Mouse (Mus musculus) neural tube, embryonic 13.5 days (tissue): ENCODE data around the gene Ubxn11. TPM values are rescaled to one million over a fixed set of nuclear protein-coding genes. Genes with fewer than 3 reads are reported as not detected.
A peak's percentile ranks its signal among the peaks of the same experiment; 100 is the strongest.

ENCODE experiments used
- ATAC-seq: fragments of 200-750 bp; cut with Nextera tagmentation; 2 replicates; pipeline ENCODE4 v1.8.0; 2017; ENCODE audit warnings: low read depth, mild to moderate bottlenecking, moderate TSS enrichment, moderate library complexity
- H3K27ac ChIP-seq: fragments of 300-500 bp; sonication (generic); replicated peaks from 2 replicates; pipeline ENCODE4 v1.5.1; 2015; ENCODE audit warnings: moderate library complexity, mild to moderate bottlenecking, inconsistent platforms
- H3K27me3 ChIP-seq: fragments of 300-500 bp; sonication (generic); 2 replicates; pipeline ENCODE4 v1.6.1; 2015; ENCODE audit warnings: mild to moderate bottlenecking, inconsistent platforms
- H3K36me3 ChIP-seq: fragments of 300-500 bp; sonication (generic); 2 replicates; pipeline ENCODE4 v1.6.1; 2015; ENCODE audit warnings: mild to moderate bottlenecking, inconsistent platforms
- H3K4me1 ChIP-seq: fragments of 300-500 bp; sonication (generic); replicated peaks from 2 replicates; pipeline ENCODE4 v1.6.1; 2015; ENCODE audit warnings: inconsistent platforms
- H3K4me2 ChIP-seq: fragments of 300-500 bp; sonication (generic); 2 replicates; pipeline ENCODE4 v1.6.1; 2015; ENCODE audit warnings: inconsistent platforms, mild to moderate bottlenecking, moderate library complexity
- H3K4me3 ChIP-seq: fragments of 300-500 bp; sonication (generic); 2 replicates; pipeline ENCODE4 v1.5.1; 2015; ENCODE audit warnings: mild to moderate bottlenecking, inconsistent platforms
- H3K9ac ChIP-seq: fragments of 300-500 bp; sonication (generic); 2 replicates; pipeline ENCODE4 v1.6.1; 2015; ENCODE audit warnings: moderate library complexity, mild to moderate bottlenecking, inconsistent platforms
- H3K9me3 ChIP-seq: fragments of 300-500 bp; sonication (generic); 2 replicates; pipeline ENCODE4 v1.6.1; 2016; ENCODE audit warnings: inconsistent platforms
- WGBS: fragments of 180-500 bp; shearing (Covaris S2); methylation state at CpG from one replicate; pipeline ENCODE4 v1.1.7; 2015; 5-methylcytosine and 5-hydroxymethylcytosine counted together
- polyA plus RNA-seq: library from polyadenylated mRNA; unstranded; fragments of >200 nt; fragmentation: Nextera tagmentation; extraction: Ambion mirVana; gene quantifications from 2 replicates; pipeline ENCODE4 v1.2.1, GENCODE M21; 2015

Gene Ubxn11
- polyA plus RNA-seq: 10.3 and 10.4 TPM in 2 replicates

- WGBS: 17% methylated on average over 34 of the region's 34 CpGs
- no peak within 1 kb of the TSS for H3K27ac ChIP-seq
- H3K4me2 ChIP-seq: peak within 1 kb of the TSS; percentile 78
These were observed at the start of gene Ubxn11 for GRCm38 (mm10) chr4:134101979-134102741. Gene Ubxn11, plus strand, starts transcription at chr4:134102570.

GRCm38 (mm10) chr4:134053538-134053937 lies 48.8 kb upstream of the Ubxn11 start, which contains the start of gene Zfp683:
Gene Zfp683, plus strand, starts transcription at chr4:134053838.
- Histone ChIP-seq H3K4me3 (no peak within 1 kb of the TSS), H3K4me2 (no peak within 1 kb of the TSS), H3K9me3 (no peaks in the 10 kb centered on the region), H3K4me1 (0 out of 2 replicates have a peak, but pooled peaks cover 7% of the 10 kb centered on the region), H3K9ac (no peak within 1 kb of the TSS), H3K27ac (no peak within 1 kb of the TSS), H3K27me3 (no peaks in the 10 kb centered on the region), H3K36me3 (no peaks in the 10 kb centered on the region)
- WGBS: 95% methylated on average over 3 of the region's 3 CpGs
- no peak for ATAC-seq

More at GRCm38 (mm10) chr4:134101979-134102741, at the start of gene Ubxn11:
- ATAC-seq: peak; percentile 97
- peaks cover 8% of the 10 kb centered on the region for H3K4me1 ChIP-seq
- H3K9ac ChIP-seq: peak within 1 kb of the TSS; percentile 73
- H3K36me3 ChIP-seq: no peaks in the 10 kb centered on the region
- no peaks in the 10 kb centered on the region for H3K27me3 ChIP-seq
- no peaks in the 10 kb centered on the region for H3K9me3 ChIP-seq
- peak within 1 kb of the TSS; percentile 76 for H3K4me3 ChIP-seq

- H3K27ac ChIP-seq: no peak overlapping the region
- WGBS: 37% methylated on average over 14 of the region's 14 CpGs
- H3K4me2 ChIP-seq: peak overlapping the region; percentile 26
- no peak overlapping the region for H3K9ac ChIP-seq
- H3K4me3 ChIP-seq: no peak overlapping the region
- no peaks in the 10 kb centered on the region for H3K4me1 ChIP-seq
- no peak for ATAC-seq
- no peaks in the 10 kb centered on the region for H3K9me3 ChIP-seq
- no peaks in the 10 kb centered on the region for H3K36me3 ChIP-seq
- peaks cover 12% of the 10 kb centered on the region; the same call in 1 of the 2 replicates for H3K27me3 ChIP-seq
These were observed 44.1 kb upstream of the Ubxn11 start for GRCm38 (mm10) chr4:134058166-134058715.

- Histone ChIP-seq H3K4me2 (no peak overlapping the region), H3K4me1 (no peaks in the 10 kb centered on the region), H3K9ac (no peak overlapping the region), H3K4me3 (no peak overlapping the region), H3K27me3 (peaks cover 12% of the 10 kb centered on the region; the same call in 1 of the 2 replicates), H3K9me3 (no peaks in the 10 kb centered on the region), H3K36me3 (no peaks in the 10 kb centered on the region), H3K27ac (no peak overlapping the region)
- ATAC-seq: no peak
- WGBS: 87% methylated on average over 6 of the region's 6 CpGs
These were observed 43.5 kb upstream of the Ubxn11 start for GRCm38 (mm10) chr4:134058908-134059307.

- ATAC-seq: no peak
- H3K4me1 ChIP-seq: no peaks in the 10 kb centered on the region
- H3K36me3 ChIP-seq: no peaks in the 10 kb centered on the region
- H3K27ac ChIP-seq: no peak within 1 kb of the TSS
- H3K4me3 ChIP-seq: no peak within 1 kb of the TSS
- no peak within 1 kb of the TSS for H3K9ac ChIP-seq
- 42% methylated on average over 28 of the region's 28 CpGs for WGBS
- H3K9me3 ChIP-seq: no peaks in the 10 kb centered on the region
- no peak within 1 kb of the TSS for H3K4me2 ChIP-seq
- H3K27me3 ChIP-seq: peaks cover 19% of the 10 kb centered on the region
These were observed 42.1 kb upstream of the Ubxn11 start, which contains the start of gene Crybg2 for GRCm38 (mm10) chr4:134060135-134060865. Gene Crybg2, plus strand, starts transcription at chr4:134060815.

- H3K36me3 ChIP-seq: no peaks in the 10 kb centered on the region
- no peaks in the 10 kb centered on the region for H3K9me3 ChIP-seq
- 62% methylated on average over 18 of the region's 18 CpGs for WGBS
- ATAC-seq: no peak
- peaks cover 28% of the 10 kb centered on the region for H3K27me3 ChIP-seq
- no peak overlapping the region for H3K27ac ChIP-seq
- H3K4me3 ChIP-seq: no peak overlapping the region
- no peak overlapping the region for H3K4me2 ChIP-seq
- H3K4me1 ChIP-seq: no peaks in the 10 kb centered on the region
- H3K9ac ChIP-seq: no peak overlapping the region
These were observed 41.1 kb upstream of the Ubxn11 start for GRCm38 (mm10) chr4:134061166-134061830.

- no peaks in the 10 kb centered on the region for H3K9me3 ChIP-seq
- H3K27ac ChIP-seq: no peak overlapping the region
- no peak overlapping the region for H3K4me2 ChIP-seq
- WGBS: 54% methylated on average over 8 of the region's 8 CpGs
- H3K36me3 ChIP-seq: no peaks in the 10 kb centered on the region
- no peak for ATAC-seq
- H3K4me1 ChIP-seq: no peaks in the 10 kb centered on the region
- H3K4me3 ChIP-seq: no peak overlapping the region
- no peak overlapping the region for H3K9ac ChIP-seq
- peaks cover 31% of the 10 kb centered on the region for H3K27me3 ChIP-seq
These were observed 40.4 kb upstream of the Ubxn11 start for GRCm38 (mm10) chr4:134061944-134062446.

- no peak overlapping the region for H3K9ac ChIP-seq
- no peak overlapping the region for H3K4me3 ChIP-seq
- ATAC-seq: no peak
- H3K27me3 ChIP-seq: peaks cover 31% of the 10 kb centered on the region
- WGBS: 63% methylated on average over 8 of the region's 8 CpGs
- no peaks in the 10 kb centered on the region for H3K4me1 ChIP-seq
- H3K4me2 ChIP-seq: no peak overlapping the region
- H3K36me3 ChIP-seq: no peaks in the 10 kb centered on the region
- H3K27ac ChIP-seq: no peak overlapping the region
- H3K9me3 ChIP-seq: no peaks in the 10 kb centered on the region
These were observed 39.8 kb upstream of the Ubxn11 start for GRCm38 (mm10) chr4:134062561-134062960.

- Histone ChIP-seq H3K4me2 (no peak overlapping the region), H3K4me3 (no peak overlapping the region), H3K4me1 (no peaks in the 10 kb centered on the region), H3K9ac (no peak overlapping the region), H3K9me3 (no peaks in the 10 kb centered on the region), H3K27ac (no peak overlapping the region), H3K27me3 (peaks cover 23% of the 10 kb centered on the region), H3K36me3 (no peaks in the 10 kb centered on the region)
- 30% methylated on average over 23 of the region's 23 CpGs for WGBS
- ATAC-seq: no peak
These were observed 36.9 kb upstream of the Ubxn11 start for GRCm38 (mm10) chr4:134065431-134066004.

GRCm38 (mm10) chr4:134067383-134067782 lies 35.0 kb upstream of the Ubxn11 start:
- no peak overlapping the region for H3K27ac ChIP-seq
- H3K4me1 ChIP-seq: no peaks in the 10 kb centered on the region
- peaks cover 19% of the 10 kb centered on the region for H3K27me3 ChIP-seq
- H3K9ac ChIP-seq: no peak overlapping the region
- H3K4me2 ChIP-seq: no peak overlapping the region
- WGBS: 95% methylated on average over 8 of the region's 8 CpGs
- no peaks in the 10 kb centered on the region for H3K36me3 ChIP-seq
- H3K4me3 ChIP-seq: no peak overlapping the region
- H3K9me3 ChIP-seq: no peaks in the 10 kb centered on the region
- ATAC-seq: no peak

- H3K9me3 ChIP-seq: no peaks in the 10 kb centered on the region
- H3K36me3 ChIP-seq: no peaks in the 10 kb centered on the region
- H3K27ac ChIP-seq: no peak overlapping the region
- ATAC-seq: no peak
- peaks cover 19% of the 10 kb centered on the region for H3K27me3 ChIP-seq
- WGBS: 79% methylated on average over 7 of the region's 7 CpGs
- no peak overlapping the region for H3K4me3 ChIP-seq
- H3K9ac ChIP-seq: no peak overlapping the region
- no peak overlapping the region for H3K4me2 ChIP-seq
- H3K4me1 ChIP-seq: no peaks in the 10 kb centered on the region
These were observed 34.4 kb upstream of the Ubxn11 start for GRCm38 (mm10) chr4:134067833-134068544.
